Mouse (Mus musculus) embryonic fibroblast, embryonic 13.5 days (primary cell): ENCODE data around the gene Pigo.

Experiments
- CTCF ChIP-seq: IDR thresholded peaks from 2 replicates; pipeline ENCODE4 v1.5.1; 2011; ENCODE audit warnings: mild to moderate bottlenecking, control low read depth, low read length, moderate library complexity, borderline replicate concordance; ENCODE audit not compliant: insufficient read depth
- POLR2A ChIP-seq: IDR thresholded peaks from 2 replicates; pipeline ENCODE4 v1.6.1; 2011; ENCODE audit warnings: low read depth, mild to moderate bottlenecking, control low read depth, low read length, moderate library complexity

DNA sequence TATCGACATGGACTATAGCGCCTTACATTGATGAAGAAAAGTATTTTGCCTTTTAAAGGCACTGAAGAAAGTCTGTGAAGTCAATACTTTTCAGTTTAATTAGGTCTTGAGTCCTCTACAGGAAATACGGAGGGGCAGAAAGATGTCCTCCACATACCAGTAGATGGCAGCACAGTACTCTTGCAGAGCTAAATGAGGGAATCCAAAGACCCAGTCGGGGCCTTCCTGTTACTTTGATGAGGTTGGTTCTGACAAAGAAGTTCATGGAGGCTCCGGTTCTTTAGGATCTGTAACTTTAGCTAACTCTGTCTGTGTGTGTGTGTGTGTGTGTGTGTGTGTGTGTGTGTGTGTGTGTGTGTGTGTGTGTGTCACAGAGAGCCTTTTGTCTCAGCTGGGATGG, 21.6 kb upstream of the Pigo start:
- TF ChIP-seq CTCF (no peak), POLR2A (no peak)
